Mouse (Mus musculus) cerebellum, adult 2 months (tissue): Measurements from ENCODE around the gene Pax3. TPM values are rescaled to one million over a fixed set of nuclear protein-coding genes. Genes with fewer than 3 reads are reported as not detected.

ENCODE experiments used
- DNase-seq, 2 experiments: peaks; one replicate each; pipeline ENCODE4 v3.0.0; 2021
- H3K27ac ChIP-seq: fragments of 200-500 bp; 2 replicates; pipeline ENCODE4 v1.5.1; 2012; ENCODE audit warnings: low read length, control low read depth, inconsistent platforms; ENCODE audit not compliant: insufficient read depth
- H3K27me3 ChIP-seq: fragments of 200-500 bp; 2 replicates; pipeline ENCODE4 v1.6.1; 2012; ENCODE audit warnings: inconsistent platforms, mild to moderate bottlenecking, low read length, moderate library complexity; ENCODE audit not compliant: control insufficient read depth, insufficient read depth
- H3K4me1 ChIP-seq: fragments of 200-500 bp; 2 replicates; pipeline ENCODE4 v1.6.1; 2011; ENCODE audit warnings: low read length; ENCODE audit not compliant: control insufficient read depth, insufficient read depth
- H3K4me3 ChIP-seq: fragments of 200-500 bp; replicated peaks from 2 replicates; pipeline ENCODE3; 2011; ENCODE audit warnings: mild to moderate bottlenecking, low read depth, low read length, control low read depth; ENCODE audit not compliant: insufficient read depth
- CTCF ChIP-seq: fragments of 200-500 bp; IDR thresholded peaks from 2 replicates; pipeline ENCODE4 v1.5.1; 2011; ENCODE audit warnings: low read depth, mild to moderate bottlenecking, control low read depth, low read length, moderate library complexity, borderline replicate concordance; ENCODE audit not compliant: insufficient read depth
- POLR2A ChIP-seq: fragments of 200-500 bp; IDR thresholded peaks from 2 replicates; pipeline ENCODE4 v1.6.1; 2011; ENCODE audit warnings: low read length, control low read depth, borderline replicate concordance; ENCODE audit not compliant: insufficient read depth
- WGBS: fragments of 180-500 bp; shearing (Covaris S2); methylation state at CpG from one replicate; pipeline ENCODE4 v1.1.7; 2018; 5-methylcytosine and 5-hydroxymethylcytosine counted together
- polyA plus RNA-seq: library from polyadenylated mRNA; depleted of rRNA; stranded (reverse); fragments of >200 nt; gene quantifications from 2 replicates; pipeline ENCODE4 v1.2.3, GENCODE M21; 2012

Pax3 gene
- polyA plus RNA-seq, 1 experiment: 3.3 TPM

GRCm38 (mm10) chr1:78140505-78141303 lies 56.2 kb downstream of the Pax3 start:
- H3K4me3 ChIP-seq: no peak overlapping the region
- peak in 1 of 2 experiments; percentile 10 for DNase-seq
- no peak overlapping the region for H3K27ac ChIP-seq
- 16% methylated on average over 14 of the region's 14 CpGs for WGBS
- TF ChIP-seq CTCF (peak; percentile 27; the same call in 1 of the 2 replicates), POLR2A (no peak)
- peaks cover 3% of the 10 kb centered on the region; the same call in 1 of the 2 replicates for H3K27me3 ChIP-seq
- no peaks in the 10 kb centered on the region for H3K4me1 ChIP-seq

GRCm38 (mm10) chr1:78139287-78139686 lies 57.6 kb downstream of the Pax3 start:
- WGBS: 61% methylated on average over 11 of the region's 11 CpGs
- DNase-seq: no peak
- H3K27me3 ChIP-seq: peaks cover 3% of the 10 kb centered on the region; the same call in 1 of the 2 replicates
- H3K27ac ChIP-seq: no peak overlapping the region
- TF ChIP-seq POLR2A: no peak
- no peak for TF ChIP-seq CTCF
- H3K4me3 ChIP-seq: no peak overlapping the region
- H3K4me1 ChIP-seq: no peaks in the 10 kb centered on the region

DNA sequence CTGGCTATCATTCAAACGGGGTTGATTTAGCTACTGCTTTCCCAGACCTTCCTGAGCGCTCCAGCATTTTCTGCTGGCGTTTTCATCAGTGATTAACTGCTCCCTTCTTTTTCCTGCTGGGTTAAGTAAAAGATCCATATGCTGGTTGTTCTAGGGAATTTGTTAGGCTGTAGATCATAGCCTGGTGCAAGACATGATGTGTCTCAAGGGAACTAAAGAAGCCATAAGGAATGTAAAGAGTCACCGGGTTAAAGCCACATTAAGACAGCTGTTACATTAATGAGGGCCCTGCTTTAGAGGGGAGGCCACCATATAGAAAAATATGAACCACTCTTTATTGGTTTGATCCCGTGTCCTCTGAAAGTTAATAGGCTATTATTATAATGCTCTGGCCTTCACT lies 67.7 kb downstream of the Pax3 start:
- DNase-seq: no peak
- no peak for TF ChIP-seq CTCF
- TF ChIP-seq POLR2A: no peak
- Histone ChIP-seq H3K27ac (no peak overlapping the region), H3K4me3 (no peak overlapping the region), H3K27me3 (no peaks in the 10 kb centered on the region; the same call in 1 of the 2 replicates), H3K4me1 (no peaks in the 10 kb centered on the region)
- WGBS: 42% methylated on average over 5 of the region's 5 CpGs

GRCm38 (mm10) chr1:78119899-78120560 lies 76.9 kb downstream of the Pax3 start:
- Histone ChIP-seq H3K4me3 (no peak overlapping the region), H3K27me3 (no peaks in the 10 kb centered on the region), H3K4me1 (no peaks in the 10 kb centered on the region), H3K27ac (no peak overlapping the region)
- TF ChIP-seq CTCF (no peak), POLR2A (no peak)
- 34% methylated on average over 10 of the region's 10 CpGs for WGBS
- DNase-seq: no peak

DNA sequence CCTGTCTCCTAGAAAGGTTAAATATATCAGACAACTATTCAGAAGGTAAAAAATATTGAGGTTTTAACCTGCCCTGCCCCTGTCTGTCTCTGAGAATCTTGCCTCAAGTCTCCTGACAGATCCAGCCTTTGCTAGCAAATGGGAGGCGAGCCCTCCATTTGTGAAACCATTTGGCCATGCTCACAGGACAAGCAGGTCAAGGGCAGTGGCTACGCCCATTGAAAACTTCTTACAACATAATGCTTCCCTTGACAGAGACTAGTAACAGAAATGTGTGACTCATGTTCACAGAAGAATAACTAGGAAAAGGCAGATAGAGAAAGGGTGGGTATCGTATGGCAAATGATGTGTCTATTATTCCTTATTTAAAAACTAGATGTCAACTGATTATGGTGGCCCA lies 80.9 kb downstream of the Pax3 start:
- DNase-seq: no peak
- no peaks in the 10 kb centered on the region for H3K27me3 ChIP-seq
- no peaks in the 10 kb centered on the region for H3K4me1 ChIP-seq
- H3K4me3 ChIP-seq: no peak overlapping the region
- TF ChIP-seq POLR2A (no peak), CTCF (no peak)
- no peak overlapping the region for H3K27ac ChIP-seq
- WGBS: 93% methylated on average over 3 of the region's 3 CpGs

- no peak for DNase-seq
- Histone ChIP-seq H3K4me1 (no peaks in the 10 kb centered on the region), H3K27ac (no peak overlapping the region), H3K4me3 (no peak overlapping the region), H3K27me3 (no peaks in the 10 kb centered on the region; the same call in 1 of the 2 replicates)
- TF ChIP-seq CTCF (no peak), POLR2A (no peak)
- WGBS: 48% methylated on average over 6 of the region's 6 CpGs
These were observed 86.6 kb downstream of the Pax3 start for GRCm38 (mm10) chr1:78110311-78110710.

DNA sequence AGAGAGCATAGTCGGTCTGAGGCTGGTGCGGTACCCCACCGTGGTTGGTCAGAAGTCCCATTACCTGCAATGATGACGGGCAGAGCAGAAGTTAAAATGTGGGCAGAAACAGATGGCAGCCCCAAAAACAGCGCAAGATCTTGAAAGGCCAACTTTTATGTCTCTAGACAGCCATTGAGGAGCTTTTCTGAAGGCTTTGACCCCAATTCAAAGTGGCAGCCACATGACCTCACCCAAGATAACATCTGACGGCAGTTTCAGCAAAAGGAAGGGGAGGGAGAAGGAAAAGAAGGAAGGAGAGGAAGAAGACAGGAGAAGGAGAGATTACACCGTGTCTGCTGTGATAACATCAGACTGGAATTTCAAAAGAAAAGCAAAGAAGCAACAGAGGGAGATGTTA lies 93.4 kb downstream of the Pax3 start:
- DNase-seq: no peak
- Histone ChIP-seq H3K4me3 (no peak overlapping the region), H3K4me1 (no peaks in the 10 kb centered on the region), H3K27ac (no peak overlapping the region), H3K27me3 (no peaks in the 10 kb centered on the region)
- no peak for TF ChIP-seq POLR2A
- TF ChIP-seq CTCF: no peak
- 76% methylated on average over 7 of the region's 7 CpGs for WGBS

- no peaks in the 10 kb centered on the region for H3K4me1 ChIP-seq
- H3K27ac ChIP-seq: no peak overlapping the region
- no peaks in the 10 kb centered on the region for H3K27me3 ChIP-seq
- DNase-seq: no peak
- no peak overlapping the region for H3K4me3 ChIP-seq
- WGBS: 93% methylated on average over 4 of the region's 4 CpGs
- no peak for TF ChIP-seq POLR2A
- no peak for TF ChIP-seq CTCF
These were observed 103.3 kb downstream of the Pax3 start for GRCm38 (mm10) chr1:78093619-78094018.
